Mouse (Mus musculus): ENCODE results near the gene Sycp2. TPM values are rescaled to one million over a fixed set of nuclear protein-coding genes. Genes with fewer than 3 reads are reported as not detected.

The Sycp2 gene
- polyA plus RNA-seq, 1 experiment from 2014 or later: 0.37 TPM

- H3K27ac ChIP-seq (replicated peaks; ENCODE audit: low read depth, low read length): no peak within 1 kb of the TSS
- DNase-seq (no peak), ATAC-seq (ENCODE audit: low FRiP score, low TSS enrichment) (no peak)
- H3K4me3 ChIP-seq (replicated peaks; ENCODE audit: low read depth, low read length): no peak within 1 kb of the TSS
- H3K9ac ChIP-seq (replicated peaks; ENCODE audit: low read length): no peak within 1 kb of the TSS
- no peaks in the 10 kb centered on the region for H3K9me3 ChIP-seq (ENCODE audit: control insufficient read depth, low read length)
- 0 out of 2 replicates have a peak, but pooled peaks cover 2% of the 10 kb centered on the region for H3K4me1 ChIP-seq (ENCODE audit: control insufficient read depth, insufficient read depth, low read length)
- WGBS: 90% methylated on average over 4 of the region's 4 CpGs
- H3K4me2 ChIP-seq (ENCODE audit: low read length): no peak within 1 kb of the TSS
- no peaks in the 10 kb centered on the region for H3K27me3 ChIP-seq (ENCODE audit: control insufficient read depth, insufficient read depth, low read length)
- H3K36me3 ChIP-seq (ENCODE audit: control insufficient read depth, insufficient read depth, low read length): no peaks in the 10 kb centered on the region
Observed at GRCm38 (mm10) chr2:178430231-178430630, 22.7 kb upstream of the Sycp2 start, which contains the start of gene Cdh26. Cdh26 (plus strand) TSS chr2:178430531.

- 88% methylated on average over 6 of the region's 6 CpGs for WGBS
- Histone ChIP-seq H3K27ac (replicated peaks; ENCODE audit: low read depth, low read length) (no peak overlapping the region), H3K4me3 (replicated peaks; ENCODE audit: low read depth, low read length) (no peak overlapping the region), H3K9ac (replicated peaks; ENCODE audit: low read length) (no peak overlapping the region), H3K4me1 (ENCODE audit: control insufficient read depth, insufficient read depth, low read length) (0 out of 2 replicates have a peak, but pooled peaks cover 2% of the 10 kb centered on the region), H3K36me3 (ENCODE audit: control insufficient read depth, insufficient read depth, low read length) (no peaks in the 10 kb centered on the region), H3K27me3 (ENCODE audit: control insufficient read depth, insufficient read depth, low read length) (no peaks in the 10 kb centered on the region), H3K9me3 (ENCODE audit: control insufficient read depth, low read length) (no peaks in the 10 kb centered on the region), H3K4me2 (ENCODE audit: low read length) (no peak overlapping the region)
- ATAC-seq (ENCODE audit: low FRiP score, low TSS enrichment) (no peak), DNase-seq (no peak)
Observed at GRCm38 (mm10) chr2:178429426-178429825, 21.9 kb upstream of the Sycp2 start.

GRCm38 (mm10) chr2:178428676-178429075 lies 21.2 kb upstream of the Sycp2 start:
- no peaks in the 10 kb centered on the region for H3K27me3 ChIP-seq (ENCODE audit: control insufficient read depth, insufficient read depth, low read length)
- no peak overlapping the region for H3K4me3 ChIP-seq (replicated peaks; ENCODE audit: low read depth, low read length)
- no peak for DNase-seq
- H3K27ac ChIP-seq (replicated peaks; ENCODE audit: low read depth, low read length): no peak overlapping the region
- H3K9me3 ChIP-seq (ENCODE audit: control insufficient read depth, low read length): no peaks in the 10 kb centered on the region
- H3K4me1 ChIP-seq (ENCODE audit: control insufficient read depth, insufficient read depth, low read length): 0 out of 2 replicates have a peak, but pooled peaks cover 2% of the 10 kb centered on the region
- WGBS: 89% methylated on average over 4 of the region's 4 CpGs
- no peak overlapping the region for H3K4me2 ChIP-seq (ENCODE audit: low read length)
- H3K9ac ChIP-seq (replicated peaks; ENCODE audit: low read length): no peak overlapping the region
- ATAC-seq (ENCODE audit: low FRiP score, low TSS enrichment): no peak
- no peaks in the 10 kb centered on the region for H3K36me3 ChIP-seq (ENCODE audit: control insufficient read depth, insufficient read depth, low read length)

- ATAC-seq (ENCODE audit: low FRiP score, low TSS enrichment) (no peak), DNase-seq (no peak)
- Histone ChIP-seq H3K9ac (replicated peaks; ENCODE audit: low read length) (no peak overlapping the region), H3K4me3 (replicated peaks; ENCODE audit: low read depth, low read length) (no peak overlapping the region), H3K9me3 (ENCODE audit: control insufficient read depth, low read length) (no peaks in the 10 kb centered on the region), H3K27me3 (ENCODE audit: control insufficient read depth, insufficient read depth, low read length) (no peaks in the 10 kb centered on the region), H3K4me2 (ENCODE audit: low read length) (no peak overlapping the region), H3K36me3 (ENCODE audit: control insufficient read depth, insufficient read depth, low read length) (no peaks in the 10 kb centered on the region), H3K27ac (replicated peaks; ENCODE audit: low read depth, low read length) (no peak overlapping the region), H3K4me1 (ENCODE audit: control insufficient read depth, insufficient read depth, low read length) (0 out of 2 replicates have a peak, but pooled peaks cover 2% of the 10 kb centered on the region)
- WGBS: 83% methylated on average over 9 of the region's 9 CpGs
Observed at GRCm38 (mm10) chr2:178428183-178428582, 20.7 kb upstream of the Sycp2 start.

GRCm38 (mm10) chr2:178427181-178427580 lies 19.7 kb upstream of the Sycp2 start:
- 0 out of 2 replicates have a peak, but pooled peaks cover 5% of the 10 kb centered on the region for H3K4me1 ChIP-seq (ENCODE audit: control insufficient read depth, insufficient read depth, low read length)
- no peaks in the 10 kb centered on the region for H3K9me3 ChIP-seq (ENCODE audit: control insufficient read depth, low read length)
- DNase-seq (no peak), ATAC-seq (ENCODE audit: low FRiP score, low TSS enrichment) (no peak)
- H3K27ac ChIP-seq (replicated peaks; ENCODE audit: low read depth, low read length): no peak overlapping the region
- H3K27me3 ChIP-seq (ENCODE audit: control insufficient read depth, insufficient read depth, low read length): no peaks in the 10 kb centered on the region
- 83% methylated on average over 5 of the region's 5 CpGs for WGBS
- no peak overlapping the region for H3K9ac ChIP-seq (replicated peaks; ENCODE audit: low read length)
- H3K4me3 ChIP-seq (replicated peaks; ENCODE audit: low read depth, low read length): no peak overlapping the region
- no peak overlapping the region for H3K4me2 ChIP-seq (ENCODE audit: low read length)
- no peaks in the 10 kb centered on the region for H3K36me3 ChIP-seq (ENCODE audit: control insufficient read depth, insufficient read depth, low read length)

- Histone ChIP-seq H3K4me2 (ENCODE audit: low read length) (no peak overlapping the region), H3K9me3 (ENCODE audit: control insufficient read depth, low read length) (no peaks in the 10 kb centered on the region), H3K4me3 (replicated peaks; ENCODE audit: low read depth, low read length) (no peak overlapping the region), H3K4me1 (ENCODE audit: control insufficient read depth, insufficient read depth, low read length) (0 out of 2 replicates have a peak, but pooled peaks cover 5% of the 10 kb centered on the region), H3K36me3 (ENCODE audit: control insufficient read depth, insufficient read depth, low read length) (no peaks in the 10 kb centered on the region), H3K27me3 (ENCODE audit: control insufficient read depth, insufficient read depth, low read length) (no peaks in the 10 kb centered on the region), H3K9ac (replicated peaks; ENCODE audit: low read length) (no peak overlapping the region), H3K27ac (replicated peaks; ENCODE audit: low read depth, low read length) (no peak overlapping the region)
- 50% methylated on average over 4 of the region's 4 CpGs for WGBS
- peak; percentile 86 for DNase-seq
- no peak for ATAC-seq (ENCODE audit: low FRiP score, low TSS enrichment)
Observed at GRCm38 (mm10) chr2:178426229-178426628, 18.7 kb upstream of the Sycp2 start.

GRCm38 (mm10) chr2:178423223-178423622 lies 15.7 kb upstream of the Sycp2 start:
- no peaks in the 10 kb centered on the region for H3K36me3 ChIP-seq (ENCODE audit: control insufficient read depth, insufficient read depth, low read length)
- H3K4me3 ChIP-seq (replicated peaks; ENCODE audit: low read depth, low read length): no peak overlapping the region
- H3K9me3 ChIP-seq (ENCODE audit: control insufficient read depth, low read length): no peaks in the 10 kb centered on the region
- H3K9ac ChIP-seq (replicated peaks; ENCODE audit: low read length): no peak overlapping the region
- 80% methylated on average over 5 of the region's 5 CpGs for WGBS
- ATAC-seq (ENCODE audit: low FRiP score, low TSS enrichment) (no peak), DNase-seq (no peak)
- H3K27me3 ChIP-seq (ENCODE audit: control insufficient read depth, insufficient read depth, low read length): no peaks in the 10 kb centered on the region
- H3K4me1 ChIP-seq (ENCODE audit: control insufficient read depth, insufficient read depth, low read length): 0 out of 2 replicates have a peak, but pooled peaks cover 3% of the 10 kb centered on the region
- no peak overlapping the region for H3K4me2 ChIP-seq (ENCODE audit: low read length)
- 0 out of 2 replicates have a peak overlapping the region, but pooled peaks have one; percentile 45 for H3K27ac ChIP-seq (replicated peaks; ENCODE audit: low read depth, low read length)

GRCm38 (mm10) chr2:178422186-178422585 lies 14.7 kb upstream of the Sycp2 start:
- no peaks in the 10 kb centered on the region for H3K9me3 ChIP-seq (ENCODE audit: control insufficient read depth, low read length)
- H3K27me3 ChIP-seq (ENCODE audit: control insufficient read depth, insufficient read depth, low read length): no peaks in the 10 kb centered on the region
- H3K4me2 ChIP-seq (ENCODE audit: low read length): no peak overlapping the region
- no peaks in the 10 kb centered on the region for H3K36me3 ChIP-seq (ENCODE audit: control insufficient read depth, insufficient read depth, low read length)
- H3K27ac ChIP-seq (replicated peaks; ENCODE audit: low read depth, low read length): peak overlapping the region; percentile 45; the same call in 1 of the 2 replicates
- no peak overlapping the region for H3K4me3 ChIP-seq (replicated peaks; ENCODE audit: low read depth, low read length)
- WGBS: 35% methylated on average over 3 of the region's 3 CpGs
- ATAC-seq (ENCODE audit: low FRiP score, low TSS enrichment) (no peak), DNase-seq (peak; percentile 20)
- 0 out of 2 replicates have a peak, but pooled peaks cover 3% of the 10 kb centered on the region for H3K4me1 ChIP-seq (ENCODE audit: control insufficient read depth, insufficient read depth, low read length)
- H3K9ac ChIP-seq (replicated peaks; ENCODE audit: low read length): 0 out of 2 replicates have a peak overlapping the region, but pooled peaks have one; percentile 3

- H3K4me1 ChIP-seq (ENCODE audit: control insufficient read depth, insufficient read depth, low read length): 0 out of 2 replicates have a peak, but pooled peaks cover 3% of the 10 kb centered on the region
- no peaks in the 10 kb centered on the region for H3K27me3 ChIP-seq (ENCODE audit: control insufficient read depth, insufficient read depth, low read length)
- no peak overlapping the region for H3K4me2 ChIP-seq (ENCODE audit: low read length)
- no peaks in the 10 kb centered on the region for H3K36me3 ChIP-seq (ENCODE audit: control insufficient read depth, insufficient read depth, low read length)
- no peak overlapping the region for H3K9ac ChIP-seq (replicated peaks; ENCODE audit: low read length)
- DNase-seq (peak; percentile 46), ATAC-seq (ENCODE audit: low FRiP score, low TSS enrichment) (no peak; the same call in 1 of the 2 replicates)
- no peak overlapping the region for H3K4me3 ChIP-seq (replicated peaks; ENCODE audit: low read depth, low read length)
- H3K27ac ChIP-seq (replicated peaks; ENCODE audit: low read depth, low read length): peak overlapping the region; percentile 55; the same call in 1 of the 2 replicates
- H3K9me3 ChIP-seq (ENCODE audit: control insufficient read depth, low read length): no peaks in the 10 kb centered on the region
- WGBS: 41% methylated on average over 6 of the region's 6 CpGs
Observed at GRCm38 (mm10) chr2:178421603-178422002, 14.1 kb upstream of the Sycp2 start.
